ENCODE assay signal across 9 mouse cellular contexts in the genomic region with DNA sequence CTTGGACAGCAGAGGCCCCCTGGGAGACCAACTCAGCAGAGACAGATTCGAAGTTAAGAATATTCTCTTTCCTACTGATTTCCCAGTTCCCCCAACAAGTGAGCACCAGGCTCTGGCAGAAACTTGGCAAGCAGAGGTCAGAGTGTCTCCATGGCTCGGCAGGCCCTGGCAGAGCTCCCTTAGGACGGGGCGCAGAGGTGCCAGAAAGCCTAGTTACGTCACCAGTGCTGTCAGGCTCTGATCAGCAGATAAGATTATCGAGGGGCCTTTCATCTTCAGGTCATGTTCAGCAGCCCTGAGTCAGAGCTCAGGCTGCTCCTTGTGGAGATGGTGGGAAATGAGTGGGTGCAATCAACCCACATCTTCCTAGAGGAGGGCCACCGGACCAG.
DNase-seq lines count a peak whose midpoint lies in the region; ATAC-seq and TF ChIP-seq lines count a peak whose summit lies in the region.
"Had no signal": no experiment of that assay in that cellular context is flagged by ENCODE, and none has a peak within 500 bp of the region (broad histone marks: within the 10 kb centered on the region; RNA-seq: fewer than 3 reads in every experiment).

No protein-coding gene starts in this region.

- H3K9ac ChIP-seq in heart, embryonic 11.5 days (ENCODE audit: low read depth, low read length), result no peak overlapping the region
- H3K9ac ChIP-seq in intestine, postnatal 0 days (ENCODE audit: low read depth, low read length), result no peak overlapping the region

- no peak for ATAC-seq in heart, embryonic 11.5 days (replicated peaks; ENCODE audit: insufficient number of reproducible peaks, low FRiP score, low TSS enrichment)
- ATAC-seq in intestine, postnatal 0 days, result peak; percentile 77

- H3K27me3 ChIP-seq in heart, embryonic 11.5 days (ENCODE audit: control insufficient read depth, insufficient read depth, low read length), result no peaks in the 10 kb centered on the region
- H3K27me3 ChIP-seq in intestine, postnatal 0 days (replicated peaks; ENCODE audit: control insufficient read depth, insufficient read depth, low read length), result no peaks in the 10 kb centered on the region
- no peaks in the 10 kb centered on the region for H3K27me3 ChIP-seq in midbrain, embryonic 10.5 days (ENCODE audit: low read depth, poor library complexity, severe bottlenecking)

- no peaks in the 10 kb centered on the region for H3K9me3 ChIP-seq in heart, embryonic 11.5 days (replicated peaks; ENCODE audit: control insufficient read depth, low read length)
- H3K9me3 ChIP-seq in intestine, postnatal 0 days (ENCODE audit: control insufficient read depth), result no peaks in the 10 kb centered on the region
- H3K9me3 ChIP-seq in midbrain, embryonic 10.5 days (replicated peaks), result no peaks in the 10 kb centered on the region

- no peak overlapping the region for H3K27ac ChIP-seq in heart, embryonic 11.5 days (ENCODE audit: low read depth, low read length)
- H3K27ac ChIP-seq in intestine, postnatal 0 days (ENCODE audit: low read depth, low read length), result peak overlapping the region; percentile 91
- H3K27ac ChIP-seq in midbrain, embryonic 10.5 days (replicated peaks), result no peak overlapping the region
- H3K27ac ChIP-seq: macrophage had no signal

- peak; percentile 43; the same call in 1 of the 2 replicates for TF ChIP-seq CTCF in intestine, postnatal 0 days (IDR thresholded peaks at IDR 0.05; ENCODE audit: low read depth)

- DNase-seq in heart, adult 11 months, result peak; percentile 90
- DNase-seq in MN1 (ENCODE audit: low spot score), result peak; percentile 70
- DNase-seq in cerebellum, postnatal 25 days, result peak; percentile 67 to 71
- no peak for DNase-seq in midbrain, embryonic 10.5 days (ENCODE audit: low spot score)
- no peak for DNase-seq in thymus, postnatal 25 days
- DNase-seq in spleen, postnatal 36 days (ENCODE audit: low spot score in 2 of 2), result no peak

- 40% methylated on average over 7 of the region's 7 CpGs for WGBS in heart, embryonic 11.5 days (ENCODE audit: insufficient replicate concordance)
- 42% methylated on average over 7 of the region's 7 CpGs for WGBS in intestine, postnatal 0 days
- 88% methylated on average over 7 of the region's 7 CpGs for WGBS in midbrain, embryonic 10.5 days

- H3K36me3 ChIP-seq in heart, embryonic 11.5 days (ENCODE audit: control insufficient read depth, insufficient read depth, low read length), result no peaks in the 10 kb centered on the region
- no peaks in the 10 kb centered on the region for H3K36me3 ChIP-seq in intestine, postnatal 0 days (ENCODE audit: control insufficient read depth, insufficient read depth)
- H3K36me3 ChIP-seq in midbrain, embryonic 10.5 days, result no peaks in the 10 kb centered on the region

- no peak overlapping the region for H3K4me3 ChIP-seq in heart, embryonic 11.5 days (ENCODE audit: low read depth, low read length)
- no peak overlapping the region for H3K4me3 ChIP-seq in intestine, postnatal 0 days (ENCODE audit: low read depth, low read length)
- H3K4me3 ChIP-seq in midbrain, embryonic 10.5 days, result no peak overlapping the region

- peaks cover 7% of the 10 kb centered on the region for H3K4me1 ChIP-seq in heart, embryonic 11.5 days (ENCODE audit: control insufficient read depth, insufficient read depth, low read length)
- H3K4me1 ChIP-seq in intestine, postnatal 0 days (replicated peaks; ENCODE audit: control insufficient read depth, insufficient read depth, low read length), result peaks cover 12% of the 10 kb centered on the region
- no peaks in the 10 kb centered on the region for H3K4me1 ChIP-seq in midbrain, embryonic 10.5 days

- H3K4me2 ChIP-seq in heart, embryonic 11.5 days, result no peak overlapping the region
- H3K4me2 ChIP-seq in intestine, postnatal 0 days (replicated peaks; ENCODE audit: low read depth), result peak overlapping the region; percentile 39

Comparison
In these comparisons a context has a peak if more than half of its experiments do, and no peak if none do; other contexts are left out.
1. DNase-seq: peak in heart, adult 11 months (single experiment), MN1 (single experiment) and cerebellum, postnatal 25 days (2 of 2); none in midbrain, embryonic 10.5 days (single experiment), thymus, postnatal 25 days (single experiment) and spleen, postnatal 36 days (0 of 2).